Mouse (Mus musculus): ENCODE measurements around the gene Fgf15.

GRCm38 (mm10) chr7:144927591-144927990 is 31.3 kb downstream of the Fgf15 start:
- no peak for TF ChIP-seq POLR2A (IDR thresholded peaks at IDR 0.05; ENCODE audit: borderline replicate concordance, insufficient read depth, low read length)
- TF ChIP-seq CTCF (IDR thresholded peaks at IDR 0.05; ENCODE audit: borderline replicate concordance, insufficient read depth, low read depth, low read length) = no peak

Measured in cerebellum, adult 2 months (tissue).